Mouse (Mus musculus) kidney, adult 2 months (tissue): ENCODE data around the gene Oas1a. TPM values are rescaled to one million over a fixed set of nuclear protein-coding genes. Genes with fewer than 3 reads are reported as not detected.
A peak's percentile ranks its signal among the peaks of the same experiment; 100 is the strongest.
"Not testable (repeated sequence)": the region's sequence is repeated elsewhere in the genome, so short reads cannot be mapped to it uniquely, and the experiment has no call there.

ENCODE experiments used
- DNase-seq: peaks from one replicate; pipeline ENCODE4 v3.0.0; 2021
- H3K27ac ChIP-seq: fragments of 200-500 bp; 2 replicates; pipeline ENCODE4 v1.5.1; 2012; ENCODE audit warnings: low read depth, low read length, control low read depth, inconsistent platforms; ENCODE audit not compliant: insufficient read depth
- H3K27me3 ChIP-seq: fragments of 200-500 bp; replicated peaks from 2 replicates; pipeline ENCODE4 v1.6.1; 2012; ENCODE audit warnings: mild to moderate bottlenecking, moderate library complexity, low read length, inconsistent platforms; ENCODE audit not compliant: control insufficient read depth, insufficient read depth
- H3K36me3 ChIP-seq: fragments of 200-500 bp; 2 replicates; pipeline ENCODE4 v1.6.1; 2012; ENCODE audit warnings: mild to moderate bottlenecking, moderate library complexity, low read length, inconsistent platforms; ENCODE audit not compliant: control insufficient read depth, insufficient read depth
- H3K4me1 ChIP-seq: fragments of 200-500 bp; 2 replicates; pipeline ENCODE4 v1.6.1; 2011; ENCODE audit warnings: low read length; ENCODE audit not compliant: control insufficient read depth, insufficient read depth
- H3K4me3 ChIP-seq: fragments of 200-500 bp; 2 replicates; pipeline ENCODE4 v1.5.1; 2011; ENCODE audit warnings: mild to moderate bottlenecking, low read depth, low read length, control low read depth; ENCODE audit not compliant: insufficient read depth
- CTCF ChIP-seq: fragments of 200-500 bp; conservative IDR thresholded peaks from 2 replicates; pipeline ENCODE4 v1.5.1; 2011; ENCODE audit warnings: low read depth, mild to moderate bottlenecking, control low read depth, low read length, moderate library complexity, mixed read lengths; ENCODE audit not compliant: insufficient read depth, insufficient read length
- POLR2A ChIP-seq: fragments of 200-500 bp; IDR thresholded peaks from one replicate; pipeline ENCODE4 v1.6.1; 2011; ENCODE audit warnings: low read depth, low read length, control low read depth
- WGBS: fragments of 180-500 bp; shearing (Covaris S2); methylation state at CpG from one replicate; pipeline ENCODE4 v1.1.7; 2018; 5-methylcytosine and 5-hydroxymethylcytosine counted together
- polyA plus RNA-seq: library from polyadenylated mRNA; depleted of rRNA; stranded (reverse); fragments of >200 nt; gene quantifications from 2 replicates; pipeline ENCODE4 v1.2.3, GENCODE M21; 2012

Gene Oas1a
- polyA plus RNA-seq, 1 experiment, result 7.9 TPM

DNA sequence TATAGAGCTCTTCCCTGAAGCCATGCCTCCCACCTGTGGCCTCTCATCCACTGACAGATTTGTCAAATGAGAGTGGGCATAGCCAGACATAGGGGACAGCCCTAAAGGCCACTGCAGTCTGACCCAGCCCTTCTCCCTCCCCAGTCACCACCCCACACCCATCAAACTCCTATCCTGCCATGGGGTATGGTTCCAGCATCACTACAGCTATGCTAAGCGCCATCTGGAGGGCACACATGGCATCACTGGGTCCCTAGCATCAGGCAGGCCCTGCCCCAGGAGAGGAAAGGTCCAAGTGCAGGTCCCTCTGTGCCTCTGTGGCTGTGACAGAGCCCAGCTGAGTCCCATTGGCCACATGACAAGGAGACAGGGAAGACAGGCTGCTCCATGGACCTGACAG lies 19.7 kb upstream of the Oas1a start:
- Histone ChIP-seq H3K4me3 (no peak overlapping the region), H3K27ac (no peak overlapping the region), H3K36me3 (no peaks in the 10 kb centered on the region), H3K27me3 (no peaks in the 10 kb centered on the region), H3K4me1 (no peaks in the 10 kb centered on the region)
- peak; percentile 6 for DNase-seq
- TF ChIP-seq POLR2A (no peak), CTCF (peak; percentile 41; the same call in 1 of the 2 replicates)
- WGBS, result 15% methylated on average over 1 of the region's 1 CpGs

DNA sequence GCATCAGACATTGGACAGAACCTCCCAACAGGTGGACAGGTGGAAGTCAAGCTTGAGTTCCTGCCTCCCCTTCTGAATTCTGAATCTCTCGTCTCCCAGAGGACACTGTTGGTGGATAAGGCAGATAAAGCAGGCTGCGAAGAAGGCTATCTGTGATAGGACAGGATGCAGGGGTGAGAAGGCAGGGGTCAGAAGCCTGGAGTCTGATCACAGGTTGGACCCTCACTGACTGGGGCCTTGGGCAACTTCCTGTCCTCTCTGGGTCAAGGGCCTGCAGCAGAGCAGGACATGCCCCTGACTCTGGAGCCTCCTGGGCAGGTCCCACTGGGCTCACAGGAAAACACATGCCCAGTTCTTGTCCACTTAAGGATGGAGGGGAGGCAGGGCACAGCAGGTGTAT lies 19.0 kb upstream of the Oas1a start:
- not testable (repeated sequence) for DNase-seq, H3K36me3 ChIP-seq, H3K4me3 ChIP-seq, H3K27ac ChIP-seq, H3K27me3 ChIP-seq, H3K4me1 ChIP-seq
- WGBS, result 44% methylated on average over 2 of the region's 2 CpGs

DNA sequence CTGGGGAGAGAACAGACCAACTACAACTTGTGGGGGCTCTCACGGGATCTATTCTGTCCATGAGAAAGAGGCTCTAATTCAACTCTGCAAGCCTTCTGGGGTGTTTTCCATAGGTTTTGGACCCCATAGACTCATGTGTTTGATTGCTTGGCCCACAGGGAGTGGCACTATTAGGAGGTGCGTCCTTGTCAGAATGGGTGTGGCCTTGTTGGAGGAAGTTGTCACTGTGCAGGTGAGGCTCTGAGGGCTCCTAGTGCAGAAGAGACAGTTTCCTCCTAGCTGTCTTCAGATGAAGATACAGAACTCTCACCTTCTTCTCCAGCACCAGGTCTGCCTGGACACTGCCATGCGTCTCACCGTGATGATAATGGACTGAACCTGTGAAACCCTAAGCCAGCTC lies 17.2 kb upstream of the Oas1a start:
- DNase-seq, H3K4me3 ChIP-seq, H3K36me3 ChIP-seq, H3K27me3 ChIP-seq, H3K4me1 ChIP-seq, H3K27ac ChIP-seq: not testable (repeated sequence)
- WGBS, result 82% methylated on average over 4 of the region's 4 CpGs

DNA sequence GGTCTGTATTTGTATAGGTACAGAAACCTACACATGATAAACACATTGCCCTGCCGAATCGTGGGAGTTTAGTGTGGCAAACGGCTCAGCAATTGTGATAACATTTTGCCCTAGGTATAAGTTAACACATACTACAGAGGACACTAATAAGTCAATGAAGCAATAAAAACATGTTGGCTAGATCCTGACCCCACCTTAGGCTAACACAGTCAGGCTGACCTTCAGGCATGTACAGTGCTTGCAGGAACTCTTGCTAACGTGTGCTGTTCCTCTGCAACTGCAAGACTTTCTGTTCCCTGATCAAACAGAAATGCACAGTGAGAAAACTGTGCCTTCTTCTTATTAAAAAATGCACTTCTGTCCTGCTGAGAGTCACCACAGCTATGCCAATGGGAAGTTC lies 16.6 kb upstream of the Oas1a start:
- H3K27ac ChIP-seq, result no peak overlapping the region
- H3K27me3 ChIP-seq, result no peaks in the 10 kb centered on the region
- H3K4me3 ChIP-seq, result no peak overlapping the region
- H3K4me1 ChIP-seq, result no peaks in the 10 kb centered on the region
- no peak for TF ChIP-seq POLR2A
- TF ChIP-seq CTCF, result no peak
- WGBS, result 55% methylated on average over 4 of the region's 4 CpGs
- DNase-seq, result no peak
- H3K36me3 ChIP-seq, result no peaks in the 10 kb centered on the region

DNA sequence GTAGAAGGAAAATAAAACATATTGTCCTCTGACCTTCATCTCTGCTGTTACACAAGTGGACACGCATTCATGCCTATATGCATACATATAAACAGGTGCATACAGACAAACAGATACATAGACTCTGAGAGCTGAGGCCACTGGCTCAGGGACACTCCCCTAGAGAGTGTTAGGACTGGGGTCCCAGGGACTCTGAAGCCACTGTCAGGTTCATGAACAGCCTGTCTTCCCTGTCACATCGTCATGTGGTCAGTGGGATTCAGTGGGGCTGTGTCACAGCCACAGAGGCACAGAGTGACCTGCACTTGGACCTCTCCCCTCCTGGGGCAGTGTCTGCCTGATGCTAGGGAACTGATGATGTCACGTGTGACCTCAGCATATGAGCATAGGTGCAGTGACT lies 13.0 kb upstream of the Oas1a start:
- WGBS, result 75% methylated on average over 3 of the region's 3 CpGs
- H3K36me3 ChIP-seq, result no peaks in the 10 kb centered on the region
- no peak overlapping the region for H3K27ac ChIP-seq
- no peaks in the 10 kb centered on the region for H3K4me1 ChIP-seq
- no peak for DNase-seq
- H3K4me3 ChIP-seq, result no peak overlapping the region
- H3K27me3 ChIP-seq, result no peaks in the 10 kb centered on the region
- TF ChIP-seq CTCF, result no peak

DNA sequence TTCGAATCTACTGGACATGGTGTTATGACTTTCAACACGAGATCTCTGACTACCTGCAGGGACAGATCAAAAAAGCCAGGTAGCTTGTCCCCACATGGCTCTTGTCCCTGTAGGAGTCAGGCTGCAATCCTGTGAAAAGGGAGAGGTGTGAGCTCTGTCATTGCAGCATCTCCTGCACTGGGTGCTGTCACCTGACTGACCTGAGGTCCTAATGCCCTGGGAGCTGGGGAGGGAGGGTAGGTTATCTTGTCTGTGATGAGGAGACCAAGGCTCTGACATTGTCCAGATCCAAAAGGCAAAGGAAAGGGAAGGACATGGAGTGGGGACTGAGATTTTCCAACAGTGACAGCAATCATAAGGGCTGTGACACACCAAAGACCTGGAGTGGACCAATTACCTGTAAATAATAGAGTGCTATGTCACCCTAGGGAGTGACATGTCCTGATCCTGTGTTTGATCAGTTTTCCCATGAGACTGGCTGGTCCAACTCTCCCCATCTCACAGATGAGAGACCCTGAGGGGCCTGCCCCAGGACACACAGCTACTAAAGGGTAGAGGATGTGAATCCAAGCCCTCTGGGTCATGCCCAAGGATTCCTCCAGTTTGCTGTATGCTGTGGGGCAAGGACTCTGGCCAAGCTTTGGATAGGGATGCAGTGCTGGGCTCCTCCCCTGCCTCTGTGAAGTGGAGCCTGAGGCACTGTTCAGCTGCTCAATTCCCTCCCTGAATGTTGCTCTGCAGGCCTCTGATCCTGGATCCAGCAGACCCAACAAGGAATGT lies 12.0 kb upstream of the Oas1a start:
- H3K4me1 ChIP-seq, H3K27ac ChIP-seq, H3K27me3 ChIP-seq, DNase-seq, H3K4me3 ChIP-seq, H3K36me3 ChIP-seq: not testable (repeated sequence)
- WGBS, result 69% methylated on average over 2 of the region's 2 CpGs

DNA sequence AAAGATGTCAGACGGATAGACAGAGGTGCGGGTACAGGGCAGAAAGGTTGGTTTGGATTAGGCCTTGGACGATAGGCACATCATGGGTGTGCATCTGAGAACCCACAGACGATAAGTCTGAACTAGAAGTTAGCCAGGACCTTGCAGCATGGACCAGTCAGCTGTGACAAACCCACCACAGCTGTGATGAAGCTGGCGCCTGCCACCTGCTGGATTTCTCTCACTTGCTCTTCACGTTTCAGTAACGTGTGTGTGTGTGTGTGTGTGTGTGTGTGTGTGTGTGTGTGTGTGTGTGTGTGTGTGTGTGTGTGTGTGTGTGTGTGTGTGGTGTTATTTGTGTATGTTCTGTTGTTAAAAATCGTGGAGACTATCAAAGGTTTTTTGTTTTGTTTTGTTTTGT lies 6.9 kb upstream of the Oas1a start, which contains the start of gene Oas1d:
Oas1d (plus strand) TSS at position 333 of the 400 bp plus-strand sequence.
- not testable (repeated sequence) for H3K27me3 ChIP-seq, H3K4me1 ChIP-seq, H3K4me3 ChIP-seq, H3K27ac ChIP-seq, H3K36me3 ChIP-seq, DNase-seq
- WGBS, result 31% methylated on average over 8 of the region's 8 CpGs

DNA sequence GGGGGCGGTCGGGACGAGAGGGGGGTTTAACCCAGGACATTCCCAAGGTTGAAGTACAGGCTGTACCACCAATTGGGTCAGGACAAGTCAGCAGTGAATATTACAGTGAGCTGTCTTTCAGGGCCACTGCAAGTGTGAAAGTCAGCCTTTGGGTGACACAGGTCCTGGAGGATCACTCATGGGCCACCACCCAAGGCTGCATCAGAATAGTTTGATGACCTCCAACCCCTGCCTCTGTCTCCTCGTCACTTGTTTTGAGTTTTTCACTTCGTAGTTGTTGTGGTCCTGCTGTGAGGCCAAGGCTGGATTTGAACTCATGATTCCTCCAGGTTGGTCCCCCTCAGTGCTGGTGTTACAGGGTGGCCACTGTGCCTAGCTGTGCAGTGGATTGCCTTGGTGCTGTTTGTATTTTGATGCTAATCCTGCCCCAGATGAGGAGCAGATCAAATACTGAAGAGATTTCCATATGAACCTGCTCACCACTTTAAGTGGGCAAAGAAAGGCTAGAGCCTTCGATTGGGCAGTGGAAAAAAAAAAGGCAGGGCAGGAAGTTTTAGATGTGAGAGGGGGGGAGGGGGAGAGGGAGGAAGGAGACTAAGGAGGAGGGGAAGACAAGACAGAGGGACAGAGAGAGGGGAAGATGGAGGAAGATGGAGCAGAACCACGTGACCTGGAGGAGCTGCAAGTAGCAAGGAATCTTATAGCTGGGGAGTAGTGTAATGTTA lies 1.0 kb upstream of the Oas1a start:
- TF ChIP-seq CTCF (no peak), POLR2A (no peak)
- WGBS, result 57% methylated on average over 7 of the region's 7 CpGs
- no peaks in the 10 kb centered on the region for H3K4me1 ChIP-seq
- no peak overlapping the region for H3K27ac ChIP-seq
- DNase-seq, result no peak
- H3K36me3 ChIP-seq, result no peaks in the 10 kb centered on the region
- H3K27me3 ChIP-seq, result no peaks in the 10 kb centered on the region
- no peak overlapping the region for H3K4me3 ChIP-seq
